Mouse (Mus musculus): Measurements from ENCODE around the gene Dcaf8. TPM values are rescaled to one million over a fixed set of nuclear protein-coding genes. Genes with fewer than 3 reads are reported as not detected.

The Dcaf8 gene
- polyA plus RNA-seq, 1 experiment from 2014 or later = 79.8 TPM

DNA sequence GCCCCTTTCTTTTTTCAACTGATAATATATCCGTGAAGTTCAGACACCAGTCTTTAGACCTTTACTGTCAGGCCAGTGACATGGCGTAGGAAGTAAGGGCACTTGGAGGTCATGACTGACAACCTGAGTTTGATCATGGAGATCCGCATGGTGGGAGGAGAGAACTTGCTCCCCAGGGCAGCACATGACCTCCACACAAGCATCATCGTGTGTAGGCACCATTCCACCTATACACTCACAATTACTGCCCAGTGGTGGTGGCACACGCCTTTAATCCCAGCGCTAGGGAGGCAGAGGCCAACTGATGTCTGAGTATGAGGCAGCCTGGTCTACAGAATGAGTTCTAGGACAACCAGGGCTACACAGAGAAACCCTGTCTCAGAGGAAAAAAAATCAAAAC lies 23.3 kb upstream of the Dcaf8 start:
- 80% methylated on average over 6 of the region's 6 CpGs for WGBS
- Histone ChIP-seq H3K4me3 (replicated peaks; ENCODE audit: low read depth, low read length) (no peak overlapping the region), H3K9ac (replicated peaks; ENCODE audit: low read length) (no peak overlapping the region), H3K36me3 (ENCODE audit: control insufficient read depth, insufficient read depth, low read length) (peaks cover 55% of the 10 kb centered on the region), H3K27ac (replicated peaks; ENCODE audit: low read depth, low read length) (no peak overlapping the region), H3K9me3 (ENCODE audit: control insufficient read depth, low read length) (no peaks in the 10 kb centered on the region), H3K4me2 (ENCODE audit: low read length) (no peak overlapping the region), H3K27me3 (ENCODE audit: control insufficient read depth, insufficient read depth, low read length) (no peaks in the 10 kb centered on the region), H3K4me1 (ENCODE audit: control insufficient read depth, insufficient read depth, low read length) (peaks cover 13% of the 10 kb centered on the region)
- DNase-seq = no peak
- ATAC-seq (ENCODE audit: low FRiP score, low TSS enrichment) = no peak

DNA sequence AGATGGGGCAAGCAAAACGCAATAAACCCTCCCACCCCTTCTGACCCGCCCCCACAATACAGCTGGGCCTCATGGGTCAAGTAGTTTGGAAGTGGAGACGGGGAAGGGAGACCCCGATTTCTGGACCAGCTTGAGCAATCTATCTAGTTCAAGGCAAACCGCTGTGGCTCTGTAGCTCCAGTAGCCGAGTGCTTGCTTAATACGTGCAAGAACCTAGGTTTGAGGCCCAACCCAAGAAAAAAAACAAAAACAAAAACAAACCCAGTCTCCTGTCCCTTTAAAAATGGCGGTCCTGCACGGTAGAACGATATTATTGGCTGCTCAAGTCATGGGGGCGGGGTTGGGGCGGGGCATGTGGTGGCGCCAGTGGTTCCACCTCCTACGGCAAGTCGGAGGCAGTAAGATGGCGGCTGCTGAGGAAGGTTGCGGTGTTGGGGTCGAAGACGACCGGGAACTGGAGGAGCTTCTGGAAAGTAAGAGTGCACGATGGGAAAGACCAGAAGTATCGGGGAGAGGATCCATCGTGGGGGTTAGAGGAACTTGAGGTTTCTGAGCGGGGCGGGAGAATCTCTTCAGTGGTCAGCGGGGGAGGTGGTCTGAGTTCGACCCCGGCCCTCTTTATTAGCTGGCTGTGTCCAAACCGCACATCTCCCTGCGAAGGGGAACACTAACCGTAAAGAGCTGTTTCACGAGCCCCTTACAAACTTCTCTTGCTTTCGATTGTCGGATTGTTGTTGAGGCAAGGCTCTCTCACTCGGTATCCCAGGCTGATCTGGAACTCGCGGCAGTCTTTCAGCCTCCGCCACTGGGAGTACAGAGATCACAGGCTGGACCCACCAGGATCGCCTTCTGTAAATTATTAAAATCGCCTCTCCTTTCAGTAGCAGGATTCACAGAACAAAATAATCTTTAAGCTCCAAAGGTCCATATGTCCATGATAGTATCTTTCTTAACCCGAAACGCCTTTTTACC lies 21.2 kb upstream of the Dcaf8 start, which contains the start of gene Pex19:
Pex19 (plus strand) TSS at position 380 of the 972 bp plus-strand sequence.
- Histone ChIP-seq H3K36me3 (ENCODE audit: control insufficient read depth, insufficient read depth, low read length) (peaks cover 53% of the 10 kb centered on the region), H3K27ac (replicated peaks; ENCODE audit: low read depth, low read length) (peak within 1 kb of the TSS; percentile 49; the same call in 1 of the 2 replicates), H3K27me3 (ENCODE audit: control insufficient read depth, insufficient read depth, low read length) (no peaks in the 10 kb centered on the region), H3K4me2 (ENCODE audit: low read length) (peak within 1 kb of the TSS; percentile 76), H3K4me1 (ENCODE audit: control insufficient read depth, insufficient read depth, low read length) (peaks cover 13% of the 10 kb centered on the region), H3K4me3 (replicated peaks; ENCODE audit: low read depth, low read length) (peak within 1 kb of the TSS; percentile 73), H3K9ac (replicated peaks; ENCODE audit: low read length) (peak within 1 kb of the TSS; percentile 73), H3K9me3 (ENCODE audit: control insufficient read depth, low read length) (no peaks in the 10 kb centered on the region)
- WGBS = under 1% methylated on average over 42 of the region's 42 CpGs
- DNase-seq (peak; percentile 96), ATAC-seq (ENCODE audit: low FRiP score, low TSS enrichment) (peak; percentile 95)

DNA sequence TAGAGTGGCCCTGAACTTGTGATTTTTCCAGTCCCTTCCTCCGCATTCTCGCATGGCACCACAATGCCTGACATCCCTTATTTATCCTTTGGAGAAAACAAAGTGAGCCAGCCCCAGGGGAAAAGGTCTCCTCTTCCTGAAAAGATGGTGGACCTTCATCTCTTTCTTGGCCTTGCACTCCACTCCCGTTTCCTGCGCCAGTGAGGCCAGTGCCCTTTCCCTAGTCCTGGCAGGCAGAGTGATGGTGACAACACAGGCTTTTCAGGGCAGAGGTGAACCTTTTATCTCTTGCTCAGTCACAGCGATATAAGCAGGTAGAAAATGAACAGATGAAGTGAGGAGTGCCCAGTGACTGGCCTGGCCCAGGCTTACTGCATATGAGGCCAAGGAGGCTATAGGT lies 20.4 kb upstream of the Dcaf8 start:
- WGBS = 55% methylated on average over 5 of the region's 5 CpGs
- Histone ChIP-seq H3K9me3 (ENCODE audit: control insufficient read depth, low read length) (no peaks in the 10 kb centered on the region), H3K9ac (replicated peaks; ENCODE audit: low read length) (peak overlapping the region; percentile 73; the same call in 1 of the 2 replicates), H3K4me2 (ENCODE audit: low read length) (peak overlapping the region; percentile 76), H3K27me3 (ENCODE audit: control insufficient read depth, insufficient read depth, low read length) (no peaks in the 10 kb centered on the region), H3K27ac (replicated peaks; ENCODE audit: low read depth, low read length) (no peak overlapping the region), H3K4me3 (replicated peaks; ENCODE audit: low read depth, low read length) (peak overlapping the region; percentile 73), H3K4me1 (ENCODE audit: control insufficient read depth, insufficient read depth, low read length) (peaks cover 13% of the 10 kb centered on the region), H3K36me3 (ENCODE audit: control insufficient read depth, insufficient read depth, low read length) (peaks cover 53% of the 10 kb centered on the region)
- ATAC-seq (ENCODE audit: low FRiP score, low TSS enrichment) (no peak), DNase-seq (no peak)

DNA sequence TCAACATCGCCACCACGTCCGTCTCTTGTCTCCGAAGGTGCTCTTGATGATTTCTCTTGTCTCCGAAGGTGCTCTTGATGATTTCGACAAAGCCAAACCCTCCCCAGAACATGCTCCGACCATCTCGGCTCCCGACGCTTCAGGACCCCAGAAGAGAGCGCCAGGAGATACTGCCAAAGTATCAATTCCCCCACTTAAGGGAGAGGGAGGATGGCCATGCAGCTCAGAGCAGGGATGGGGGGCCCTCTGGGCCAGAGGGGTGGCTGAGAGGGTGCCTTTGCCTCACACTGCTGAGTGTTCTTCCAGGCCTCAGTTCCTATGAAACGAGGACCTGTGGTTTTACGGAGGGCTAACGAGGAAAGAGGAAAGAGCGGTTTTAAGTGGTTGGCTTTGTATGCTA lies 19.3 kb upstream of the Dcaf8 start:
- H3K27me3 ChIP-seq (ENCODE audit: control insufficient read depth, insufficient read depth, low read length) = no peaks in the 10 kb centered on the region
- H3K36me3 ChIP-seq (ENCODE audit: control insufficient read depth, insufficient read depth, low read length) = peaks cover 53% of the 10 kb centered on the region
- H3K9ac ChIP-seq (replicated peaks; ENCODE audit: low read length) = no peak overlapping the region
- H3K4me3 ChIP-seq (replicated peaks; ENCODE audit: low read depth, low read length) = no peak overlapping the region
- no peak overlapping the region for H3K4me2 ChIP-seq (ENCODE audit: low read length)
- DNase-seq (no peak), ATAC-seq (ENCODE audit: low FRiP score, low TSS enrichment) (no peak)
- no peaks in the 10 kb centered on the region for H3K9me3 ChIP-seq (ENCODE audit: control insufficient read depth, low read length)
- no peak overlapping the region for H3K27ac ChIP-seq (replicated peaks; ENCODE audit: low read depth, low read length)
- WGBS = 94% methylated on average over 15 of the region's 15 CpGs
- peaks cover 13% of the 10 kb centered on the region for H3K4me1 ChIP-seq (ENCODE audit: control insufficient read depth, insufficient read depth, low read length)

DNA sequence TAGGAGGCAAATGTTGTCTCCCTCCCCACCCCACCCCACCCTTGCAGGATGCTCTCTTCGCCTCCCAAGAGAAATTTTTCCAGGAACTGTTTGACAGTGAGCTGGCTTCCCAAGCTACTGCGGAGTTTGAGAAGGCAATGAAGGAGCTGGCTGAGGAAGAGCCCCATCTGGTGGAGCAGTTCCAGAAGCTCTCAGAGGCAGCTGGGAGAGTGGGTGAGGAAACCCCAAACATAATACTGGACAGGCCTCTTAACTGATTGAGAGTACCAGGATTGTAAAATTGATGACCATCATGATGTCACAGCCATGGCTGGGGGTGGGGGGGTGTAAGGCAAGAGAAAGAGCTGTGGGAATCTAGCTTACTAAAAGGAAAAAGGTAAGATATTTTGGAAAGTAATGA lies 18.8 kb upstream of the Dcaf8 start:
- DNase-seq = peak; percentile 57

DNA sequence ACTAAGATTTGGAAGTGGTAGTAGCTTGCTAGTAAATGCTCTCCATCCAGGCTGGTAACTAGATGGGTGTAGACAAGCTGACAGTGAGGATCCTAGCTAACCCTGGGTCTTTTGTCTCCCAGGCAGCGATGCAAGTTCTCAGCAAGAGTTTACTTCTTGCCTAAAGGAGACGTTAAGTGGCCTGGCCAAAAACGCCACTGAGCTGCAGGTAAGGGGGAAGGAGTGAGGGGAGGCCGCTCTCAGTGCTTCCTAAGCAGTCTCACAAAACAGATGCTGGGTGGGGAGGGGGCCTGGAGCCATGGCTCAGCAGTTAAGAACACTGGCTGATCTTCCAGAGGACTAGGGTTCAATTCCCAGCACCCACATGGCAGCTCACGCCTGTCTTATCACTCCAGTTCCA lies 18.1 kb upstream of the Dcaf8 start:
- 93% methylated on average over 5 of the region's 5 CpGs for WGBS
- peaks cover 61% of the 10 kb centered on the region for H3K36me3 ChIP-seq (ENCODE audit: control insufficient read depth, insufficient read depth, low read length)
- H3K27ac ChIP-seq (replicated peaks; ENCODE audit: low read depth, low read length) = no peak overlapping the region
- DNase-seq = no peak
- no peaks in the 10 kb centered on the region for H3K27me3 ChIP-seq (ENCODE audit: control insufficient read depth, insufficient read depth, low read length)
- no peak overlapping the region for H3K4me2 ChIP-seq (ENCODE audit: low read length)
- no peak overlapping the region for H3K4me3 ChIP-seq (replicated peaks; ENCODE audit: low read depth, low read length)
- peaks cover 13% of the 10 kb centered on the region for H3K4me1 ChIP-seq (ENCODE audit: control insufficient read depth, insufficient read depth, low read length)
- no peak for ATAC-seq (ENCODE audit: low FRiP score, low TSS enrichment)
- no peaks in the 10 kb centered on the region for H3K9me3 ChIP-seq (ENCODE audit: control insufficient read depth, low read length)
- no peak overlapping the region for H3K9ac ChIP-seq (replicated peaks; ENCODE audit: low read length)

More for the DNA sequence above, 18.8 kb upstream of the Dcaf8 start:
- Histone ChIP-seq H3K36me3 (ENCODE audit: control insufficient read depth, insufficient read depth, low read length) (peaks cover 54% of the 10 kb centered on the region), H3K4me3 (replicated peaks; ENCODE audit: low read depth, low read length) (no peak overlapping the region), H3K9ac (replicated peaks; ENCODE audit: low read length) (no peak overlapping the region), H3K27ac (replicated peaks; ENCODE audit: low read depth, low read length) (no peak overlapping the region), H3K4me1 (ENCODE audit: control insufficient read depth, insufficient read depth, low read length) (peaks cover 13% of the 10 kb centered on the region), H3K9me3 (ENCODE audit: control insufficient read depth, low read length) (no peaks in the 10 kb centered on the region), H3K27me3 (ENCODE audit: control insufficient read depth, insufficient read depth, low read length) (no peaks in the 10 kb centered on the region), H3K4me2 (ENCODE audit: low read length) (no peak overlapping the region)
- no peak for ATAC-seq (ENCODE audit: low FRiP score, low TSS enrichment)
- WGBS = 69% methylated on average over 2 of the region's 2 CpGs

DNA sequence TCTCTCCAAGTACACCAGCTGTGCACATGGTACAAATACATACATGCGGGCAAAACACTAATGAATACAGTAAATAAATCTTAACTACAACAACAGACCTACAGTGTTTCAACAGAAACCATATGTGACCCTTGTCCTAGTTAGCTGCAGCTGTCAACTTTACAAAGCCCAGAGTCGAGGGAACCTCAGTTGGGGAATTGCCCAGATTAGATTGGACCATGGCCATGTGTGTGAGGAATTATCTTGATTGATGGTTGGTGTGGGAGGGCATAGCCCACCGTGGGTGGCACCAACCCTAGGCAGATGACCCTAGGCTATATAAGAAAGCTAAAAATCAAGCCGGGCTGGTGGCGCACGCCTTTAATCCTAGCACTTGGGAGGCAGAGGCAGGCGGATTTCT lies 15.6 kb upstream of the Dcaf8 start:
- WGBS = 96% methylated on average over 7 of the region's 7 CpGs
- Histone ChIP-seq H3K27ac (replicated peaks; ENCODE audit: low read depth, low read length) (no peak overlapping the region), H3K4me2 (ENCODE audit: low read length) (no peak overlapping the region), H3K9me3 (ENCODE audit: control insufficient read depth, low read length) (no peaks in the 10 kb centered on the region), H3K36me3 (ENCODE audit: control insufficient read depth, insufficient read depth, low read length) (peaks cover 77% of the 10 kb centered on the region), H3K9ac (replicated peaks; ENCODE audit: low read length) (no peak overlapping the region), H3K4me3 (replicated peaks; ENCODE audit: low read depth, low read length) (no peak overlapping the region), H3K4me1 (ENCODE audit: control insufficient read depth, insufficient read depth, low read length) (peaks cover 6% of the 10 kb centered on the region), H3K27me3 (ENCODE audit: control insufficient read depth, insufficient read depth, low read length) (no peaks in the 10 kb centered on the region)
- ATAC-seq (ENCODE audit: low FRiP score, low TSS enrichment) (no peak), DNase-seq (no peak)

DNA sequence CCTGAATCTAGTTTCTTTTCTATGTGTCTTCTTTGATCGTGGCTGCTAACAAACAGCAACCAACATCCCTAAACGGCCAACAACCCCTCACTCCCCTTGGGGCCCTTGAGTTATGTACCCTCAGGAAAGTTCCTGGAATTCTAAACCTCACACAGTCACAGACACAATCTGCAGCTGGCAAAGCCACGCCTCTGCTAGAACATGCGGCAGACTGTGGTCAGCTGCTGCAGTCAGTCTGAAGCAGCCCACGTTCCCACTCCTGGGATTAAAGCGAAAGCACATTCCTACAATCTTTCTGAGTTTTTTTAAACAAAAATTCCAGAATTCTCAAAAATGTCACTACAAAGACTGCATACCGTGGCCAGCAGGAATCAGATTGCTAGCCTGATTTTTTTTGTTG lies 14.3 kb upstream of the Dcaf8 start:
- peaks cover 75% of the 10 kb centered on the region for H3K36me3 ChIP-seq (ENCODE audit: control insufficient read depth, insufficient read depth, low read length)
- DNase-seq (no peak), ATAC-seq (ENCODE audit: low FRiP score, low TSS enrichment) (no peak)
- H3K9ac ChIP-seq (replicated peaks; ENCODE audit: low read length) = no peak overlapping the region
- H3K4me3 ChIP-seq (replicated peaks; ENCODE audit: low read depth, low read length) = no peak overlapping the region
- no peak overlapping the region for H3K27ac ChIP-seq (replicated peaks; ENCODE audit: low read depth, low read length)
- H3K4me2 ChIP-seq (ENCODE audit: low read length) = no peak overlapping the region
- no peaks in the 10 kb centered on the region for H3K9me3 ChIP-seq (ENCODE audit: control insufficient read depth, low read length)
- no peaks in the 10 kb centered on the region for H3K4me1 ChIP-seq (ENCODE audit: control insufficient read depth, insufficient read depth, low read length)
- 91% methylated on average over 7 of the region's 7 CpGs for WGBS
- no peaks in the 10 kb centered on the region for H3K27me3 ChIP-seq (ENCODE audit: control insufficient read depth, insufficient read depth, low read length)

DNA sequence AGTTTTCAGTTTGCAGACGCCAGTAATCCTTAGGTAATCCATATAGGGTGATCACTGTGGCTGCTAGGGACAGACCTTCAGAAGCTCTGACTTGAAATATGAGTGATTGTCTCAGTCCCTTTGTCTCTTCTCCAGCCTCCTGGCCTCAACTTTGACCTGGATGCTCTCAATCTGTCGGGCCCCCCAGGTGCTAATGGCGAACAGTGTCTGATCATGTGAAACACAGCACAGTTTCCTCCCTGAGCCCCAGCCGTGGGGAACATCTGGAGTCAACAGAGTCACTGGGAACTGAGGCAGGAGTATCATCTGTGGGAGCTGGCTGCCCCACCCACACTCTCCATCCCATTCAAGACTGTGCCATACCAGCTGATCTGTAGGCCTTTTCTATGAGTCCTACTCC lies 13.8 kb upstream of the Dcaf8 start:
- no peak overlapping the region for H3K4me3 ChIP-seq (replicated peaks; ENCODE audit: low read depth, low read length)
- no peak for DNase-seq
- 91% methylated on average over 4 of the region's 4 CpGs for WGBS

More for the DNA sequence above, 13.8 kb upstream of the Dcaf8 start:
- no peaks in the 10 kb centered on the region for H3K9me3 ChIP-seq (ENCODE audit: control insufficient read depth, low read length)
- H3K27ac ChIP-seq (replicated peaks; ENCODE audit: low read depth, low read length) = no peak overlapping the region
- no peaks in the 10 kb centered on the region for H3K4me1 ChIP-seq (ENCODE audit: control insufficient read depth, insufficient read depth, low read length)
- H3K27me3 ChIP-seq (ENCODE audit: control insufficient read depth, insufficient read depth, low read length) = no peaks in the 10 kb centered on the region
- H3K9ac ChIP-seq (replicated peaks; ENCODE audit: low read length) = no peak overlapping the region
- no peak overlapping the region for H3K4me2 ChIP-seq (ENCODE audit: low read length)
- peaks cover 70% of the 10 kb centered on the region for H3K36me3 ChIP-seq (ENCODE audit: control insufficient read depth, insufficient read depth, low read length)
- no peak for ATAC-seq (ENCODE audit: low FRiP score, low TSS enrichment)

All from midbrain, embryonic 14.5 days (tissue).